Mouse (Mus musculus) C2C12 (cell line): ENCODE results near the gene Taar9. TPM values are rescaled to one million over a fixed set of nuclear protein-coding genes. Genes with fewer than 3 reads are reported as not detected.

Experiments
- H3K27me3 ChIP-seq: one replicate; pipeline ENCODE4 v1.6.1; 2011; ENCODE audit not compliant: control insufficient read depth, insufficient read depth, insufficient read length
- H3K36me3 ChIP-seq: one replicate; pipeline ENCODE4 v1.6.1; 2011; ENCODE audit not compliant: control insufficient read depth, insufficient read depth
- H3K4me3 ChIP-seq: one replicate; pipeline ENCODE4 v1.5.1; 2011; ENCODE audit warnings: mild to moderate bottlenecking, control low read depth; ENCODE audit not compliant: poor library complexity, insufficient read depth, severe bottlenecking
- H3K79me2 ChIP-seq: one replicate; pipeline ENCODE4 v1.6.1; 2011; ENCODE audit not compliant: control insufficient read depth, insufficient read depth
- H3K79me3 ChIP-seq: one replicate; pipeline ENCODE4 v1.6.1; 2011; ENCODE audit warnings: low read depth, control low read depth
- H3ac ChIP-seq: one replicate; pipeline ENCODE3; 2011; ENCODE audit warnings: low read depth; ENCODE audit not compliant: control insufficient read depth, insufficient read length
- CEBPB ChIP-seq: IDR thresholded peaks from one replicate; pipeline ENCODE4 v1.6.1; 2011; ENCODE audit warnings: low read depth, mild to moderate bottlenecking, control low read depth, moderate library complexity
- CTCF ChIP-seq: IDR thresholded peaks from one replicate; pipeline ENCODE4 v1.5.1; 2011; ENCODE audit not compliant: control insufficient read depth, insufficient read depth, insufficient read length
- FOSL1 ChIP-seq: IDR thresholded peaks from one replicate; pipeline ENCODE4 v1.8.0; 2011; ENCODE audit warnings: mild to moderate bottlenecking, low read length; ENCODE audit not compliant: poor library complexity, insufficient read depth, severe bottlenecking
- MAX ChIP-seq: IDR thresholded peaks from one replicate; pipeline ENCODE4 v1.6.1; 2011; ENCODE audit warnings: mild to moderate bottlenecking, control low read depth
- MYOD1 ChIP-seq: IDR thresholded peaks from one replicate; pipeline ENCODE4 v1.6.1; 2011; ENCODE audit warnings: low read depth; ENCODE audit not compliant: control insufficient read depth, insufficient read length
- MYOG ChIP-seq: IDR thresholded peaks from one replicate; pipeline ENCODE4 v1.6.1; 2011; ENCODE audit not compliant: control insufficient read depth, insufficient read length; ENCODE audit errors: extremely low read depth
- USF1 ChIP-seq: IDR thresholded peaks from one replicate; pipeline ENCODE4 v1.6.1; 2011; ENCODE audit warnings: low read depth, mild to moderate bottlenecking, control low read depth, moderate library complexity
- polyA plus RNA-seq: library from polyadenylated mRNA; unstranded; fragments of >200 nt; fragmentation: generic; extraction: Trizol; gene quantifications from one replicate; pipeline ENCODE4 v1.2.1, GENCODE M21; 2012; ENCODE audit warnings: missing spikeins

Taar9 gene
- polyA plus RNA-seq, 1 experiment: not detected

GRCm38 (mm10) chr10:24134071-24134645, 24.8 kb upstream of the Taar9 start:
- H3K4me3 ChIP-seq: no peak overlapping the region
- no peak for TF ChIP-seq MYOD1
- H3ac ChIP-seq: no peak overlapping the region
- H3K27me3 ChIP-seq: no peaks in the 10 kb centered on the region
- no peaks in the 10 kb centered on the region for H3K79me3 ChIP-seq
- no peaks in the 10 kb centered on the region for H3K36me3 ChIP-seq
- no peaks in the 10 kb centered on the region for H3K79me2 ChIP-seq

GRCm38 (mm10) chr10:24133132-24133531, 23.8 kb upstream of the Taar9 start:
- Histone ChIP-seq H3K36me3 (no peaks in the 10 kb centered on the region), H3K79me3 (no peaks in the 10 kb centered on the region), H3ac (no peak overlapping the region), H3K79me2 (no peaks in the 10 kb centered on the region), H3K4me3 (no peak overlapping the region), H3K27me3 (no peaks in the 10 kb centered on the region)
- TF ChIP-seq FOSL1 (no peak), MYOD1 (no peak)

- no peak overlapping the region for H3K4me3 ChIP-seq
These were observed 22.9 kb upstream of the Taar9 start for GRCm38 (mm10) chr10:24132273-24132672.

GRCm38 (mm10) chr10:24131451-24132262, 22.3 kb upstream of the Taar9 start:
- Histone ChIP-seq H3K36me3 (no peaks in the 10 kb centered on the region), H3K27me3 (no peaks in the 10 kb centered on the region), H3K79me2 (no peaks in the 10 kb centered on the region), H3K79me3 (no peaks in the 10 kb centered on the region), H3ac (no peak overlapping the region), H3K4me3 (no peak overlapping the region)
- TF ChIP-seq MYOD1 (no peak), CEBPB (no peak), MYOG (no peak), USF1 (no peak), FOSL1 (no peak), CTCF (no peak), MAX (no peak)

More at GRCm38 (mm10) chr10:24132273-24132672, 22.9 kb upstream of the Taar9 start:
- Histone ChIP-seq H3K79me3 (no peaks in the 10 kb centered on the region), H3K36me3 (no peaks in the 10 kb centered on the region), H3ac (no peak overlapping the region), H3K79me2 (no peaks in the 10 kb centered on the region), H3K27me3 (no peaks in the 10 kb centered on the region)
- no peak for TF ChIP-seq FOSL1
- TF ChIP-seq CTCF: no peak

- H3K79me2 ChIP-seq: no peaks in the 10 kb centered on the region
- no peak overlapping the region for H3K4me3 ChIP-seq
- H3K36me3 ChIP-seq: no peaks in the 10 kb centered on the region
- H3K79me3 ChIP-seq: no peaks in the 10 kb centered on the region
- H3K27me3 ChIP-seq: no peaks in the 10 kb centered on the region
- H3ac ChIP-seq: no peak overlapping the region
- TF ChIP-seq CEBPB (no peak), MAX (no peak), FOSL1 (no peak), MYOG (no peak)
These were observed 1.9 kb upstream of the Taar9 start for GRCm38 (mm10) chr10:24111116-24111778.

GRCm38 (mm10) chr10:24108236-24108635, 1.1 kb downstream of the Taar9 start:
- Histone ChIP-seq H3K79me2 (no peaks in the 10 kb centered on the region), H3K79me3 (no peaks in the 10 kb centered on the region), H3ac (no peak overlapping the region), H3K36me3 (no peaks in the 10 kb centered on the region), H3K27me3 (no peaks in the 10 kb centered on the region), H3K4me3 (no peak overlapping the region)
- TF ChIP-seq CTCF: no peak
- no peak for TF ChIP-seq CEBPB
- no peak for TF ChIP-seq MYOD1
- no peak for TF ChIP-seq MYOG
- TF ChIP-seq USF1: no peak
- no peak for TF ChIP-seq MAX
